Mouse (Mus musculus) layer of hippocampus, adult 8-10 months (tissue): ENCODE results near the gene Zpbp2. TPM values are rescaled to one million over a fixed set of nuclear protein-coding genes. Genes with fewer than 3 reads are reported as not detected.
"Not testable (repeated sequence)": the region's sequence is repeated elsewhere in the genome, so short reads cannot be mapped to it uniquely, and the experiment has no call there.

Source experiments
- DNase-seq, 2 experiments: peaks; one replicate each; pipeline ENCODE4 v3.0.0; 2022; ENCODE audit warnings: low spot score in 2 of 2
- total RNA-seq, 4 experiments: library from RNA; stranded (reverse); gene quantifications; 2 replicates each; pipeline ENCODE4 v1.2.4; 2022

Zpbp2 gene
- total RNA-seq, 4 experiments from 2014 or later: 0.75 TPM; not detected in 3

DNA sequence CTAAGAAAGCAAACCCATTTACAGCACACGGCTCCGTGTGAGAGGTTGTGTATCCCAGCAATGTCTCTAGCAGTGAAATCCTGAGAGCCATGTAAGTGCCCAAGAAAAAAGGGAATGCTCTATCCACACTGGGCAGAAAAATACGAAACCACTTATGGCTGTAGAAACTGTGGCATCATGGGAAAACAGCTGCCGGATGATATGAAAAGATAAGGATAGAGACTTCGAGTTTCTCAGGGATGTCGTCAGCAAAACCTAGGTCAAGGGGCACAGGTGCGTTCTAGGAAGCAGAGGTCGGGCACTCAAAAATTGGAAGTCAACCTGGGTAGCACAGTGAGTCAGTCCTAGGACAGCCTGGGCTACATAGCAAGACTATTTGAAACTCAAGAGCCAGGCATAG lies 38.4 kb downstream of the Zpbp2 start:
- DNase-seq: no peak

DNA sequence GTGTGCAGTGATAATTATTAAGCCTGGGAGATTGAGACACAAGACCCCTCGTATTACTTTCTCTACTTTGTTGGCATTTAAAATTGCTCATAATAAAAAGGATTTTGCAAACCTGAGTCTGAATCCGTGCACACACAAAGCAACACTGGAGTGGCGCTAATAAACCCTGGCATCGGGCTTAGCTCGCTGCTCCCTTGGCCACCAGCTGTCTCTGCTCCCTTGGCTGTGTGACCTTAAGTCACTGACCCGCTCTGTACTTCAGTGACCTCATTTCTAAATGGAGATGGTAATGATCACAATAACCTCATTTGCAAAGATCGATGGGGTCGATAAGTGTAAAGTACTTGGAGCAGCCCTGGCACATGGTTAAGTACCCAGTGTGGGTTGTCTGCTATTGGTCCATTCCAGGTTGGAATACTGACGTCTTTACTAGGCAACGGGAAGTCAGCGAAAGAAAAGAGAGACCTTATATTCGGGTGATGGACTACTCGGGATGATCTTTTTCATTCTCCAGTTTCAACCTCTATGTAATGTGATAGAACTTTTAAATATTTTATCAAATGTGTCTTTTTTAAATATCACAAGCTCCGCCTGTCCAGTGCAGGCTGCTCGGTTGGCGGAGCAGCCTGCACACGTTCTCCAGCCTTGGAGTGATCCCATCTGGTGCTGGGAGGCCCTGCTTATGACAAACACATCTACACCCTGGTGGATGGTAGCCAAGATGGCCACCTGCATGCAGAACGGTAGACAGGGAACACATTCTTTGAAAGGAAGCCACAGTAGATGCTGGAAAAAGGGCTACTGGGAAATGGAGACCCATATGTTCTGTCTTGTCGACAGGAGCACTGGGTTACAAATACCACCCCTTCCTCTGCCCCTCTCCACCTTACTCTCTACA lies 39.9 kb downstream of the Zpbp2 start:
- DNase-seq: no peak

DNA sequence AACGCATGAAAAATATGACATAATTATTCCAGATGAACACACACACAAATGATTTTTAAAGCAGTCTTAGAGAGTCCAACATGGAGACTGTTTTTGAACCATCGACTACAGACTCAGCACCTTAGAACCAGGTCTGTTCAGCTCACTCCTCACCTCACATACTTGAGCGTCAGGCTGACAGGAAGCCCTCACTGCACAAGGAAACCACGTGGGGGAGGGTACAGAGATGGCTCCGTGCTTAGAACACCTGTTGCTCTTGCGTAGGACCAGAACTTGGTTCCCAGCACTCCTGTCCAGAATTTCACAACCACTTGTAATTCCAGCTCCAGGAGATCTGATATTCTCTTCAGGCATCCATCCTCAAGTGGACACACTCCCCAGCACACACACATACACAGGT lies 44.1 kb downstream of the Zpbp2 start:
- no peak for DNase-seq

DNA sequence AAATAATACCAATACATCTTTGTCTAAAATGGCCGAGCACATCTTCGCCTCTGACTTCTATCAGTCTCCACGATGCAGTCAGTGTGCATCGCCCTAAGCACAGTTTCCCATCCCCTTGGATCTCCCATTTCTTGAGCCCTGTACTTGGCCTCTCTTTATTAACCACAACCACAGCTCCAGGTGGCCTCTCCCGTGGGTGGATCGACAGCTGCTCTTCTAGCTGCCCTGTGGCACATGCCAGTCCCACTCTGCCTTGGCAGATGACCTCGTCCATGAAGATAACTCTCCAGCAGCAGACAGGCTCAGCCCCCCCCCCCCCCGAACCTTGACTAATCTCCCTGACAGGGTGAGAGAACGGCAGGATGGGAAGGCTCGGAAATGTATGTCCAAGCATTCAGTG lies 44.6 kb downstream of the Zpbp2 start:
- DNase-seq: no peak

DNA sequence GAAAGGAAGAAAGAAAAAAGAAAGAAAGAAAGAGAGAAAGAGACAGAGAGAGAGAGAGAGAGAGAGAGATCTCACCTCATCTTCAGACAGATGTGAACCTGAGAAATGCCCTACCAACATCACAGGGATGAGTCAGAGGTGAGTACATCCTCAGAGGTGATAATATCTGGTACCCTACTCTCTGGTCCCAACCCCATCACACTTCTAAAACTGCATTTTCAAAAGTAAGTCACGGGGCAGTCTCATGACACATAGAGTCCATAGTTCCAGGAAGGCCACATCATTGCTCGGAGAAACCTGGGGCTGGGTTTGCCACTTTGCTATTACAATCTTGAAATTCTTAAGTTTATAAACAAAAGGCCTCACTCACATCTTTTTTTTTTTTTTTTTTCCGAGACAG lies 45.1 kb downstream of the Zpbp2 start:
- DNase-seq: no peak

DNA sequence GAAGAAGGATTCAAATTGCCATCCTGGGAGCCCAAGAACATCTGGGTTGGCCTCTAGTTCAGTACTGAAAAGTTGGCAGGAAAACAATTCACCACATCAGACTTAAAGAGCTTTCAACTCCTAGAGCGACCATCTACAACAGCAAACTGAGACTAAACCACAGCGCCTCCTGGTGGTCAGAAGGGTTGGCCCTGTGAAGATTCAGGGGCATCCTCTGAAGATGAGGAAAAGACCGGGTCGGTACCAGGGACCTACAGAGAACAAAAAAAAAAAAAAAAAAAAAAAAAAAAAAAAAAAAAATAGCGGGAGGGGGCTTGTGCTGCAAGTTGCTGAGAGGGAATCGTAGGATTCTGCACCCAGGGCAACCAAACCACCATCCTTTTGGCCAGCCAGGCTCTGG lies 46.5 kb downstream of the Zpbp2 start:
- no peak for DNase-seq

DNA sequence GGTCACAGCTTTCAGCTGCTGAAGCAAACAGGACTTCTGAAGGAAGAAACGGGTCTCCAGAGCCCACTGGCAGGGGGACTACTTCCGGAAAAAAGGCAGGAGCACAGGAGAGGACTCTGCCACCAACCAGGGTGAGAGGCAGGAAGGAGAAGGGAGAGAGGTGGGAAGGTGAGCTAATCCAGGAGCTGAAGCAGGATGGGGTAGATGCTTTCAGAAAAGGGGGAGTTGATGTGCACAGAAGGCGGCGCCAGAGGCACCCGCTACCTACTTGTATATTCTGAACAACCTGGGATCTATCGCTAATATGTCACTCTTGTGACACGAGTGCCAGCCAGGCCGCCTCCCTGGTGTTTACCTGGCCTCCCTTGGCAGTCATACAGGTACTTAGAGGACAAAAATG lies 47.1 kb downstream of the Zpbp2 start, which contains the start of gene Lrrc3c:
Gene Lrrc3c (plus strand): TSS at position 301 of the 400 bp plus-strand sequence.
- no peak for DNase-seq

DNA sequence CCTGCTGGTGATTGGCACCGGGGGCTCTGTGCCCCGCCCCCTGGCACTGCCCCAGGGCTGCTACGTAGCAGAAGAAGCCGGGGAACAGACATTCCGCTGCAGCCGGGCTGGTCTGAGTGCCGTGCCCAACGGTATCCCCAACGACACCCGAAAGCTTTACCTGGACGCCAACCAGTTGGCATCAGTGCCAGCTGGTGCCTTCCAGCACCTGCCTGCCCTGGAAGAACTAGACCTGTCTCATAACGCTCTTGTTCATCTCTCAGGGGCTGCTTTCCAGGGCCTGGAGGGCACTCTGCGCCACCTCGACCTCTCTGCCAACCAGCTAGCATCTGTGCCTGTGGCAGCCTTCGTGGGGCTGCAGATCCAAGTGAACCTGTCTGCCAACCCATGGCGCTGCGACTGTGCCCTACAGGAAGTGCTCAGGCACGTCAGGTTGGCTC lies 48.0 kb downstream of the Zpbp2 start:
- DNase-seq: no peak

DNA sequence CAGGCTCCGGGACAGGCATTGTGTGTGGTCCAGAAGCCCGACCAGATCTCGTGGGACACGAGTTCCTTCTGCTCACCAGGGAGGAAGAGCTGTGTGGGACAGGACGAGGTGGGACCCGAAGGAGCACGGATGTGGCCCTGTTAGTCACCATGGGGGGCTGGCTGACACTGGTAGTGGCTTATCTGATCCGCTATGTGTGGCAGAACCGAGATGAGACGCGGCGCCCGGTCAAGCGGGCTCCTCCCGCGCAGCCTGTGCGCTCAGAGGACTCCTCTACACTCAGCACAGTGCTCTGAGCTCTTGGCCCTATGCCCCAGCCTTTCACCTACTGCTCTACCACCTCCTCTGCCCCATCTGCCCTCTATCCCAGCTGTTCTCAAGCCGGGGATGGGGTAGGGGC lies 48.4 kb downstream of the Zpbp2 start:
- no peak for DNase-seq

DNA sequence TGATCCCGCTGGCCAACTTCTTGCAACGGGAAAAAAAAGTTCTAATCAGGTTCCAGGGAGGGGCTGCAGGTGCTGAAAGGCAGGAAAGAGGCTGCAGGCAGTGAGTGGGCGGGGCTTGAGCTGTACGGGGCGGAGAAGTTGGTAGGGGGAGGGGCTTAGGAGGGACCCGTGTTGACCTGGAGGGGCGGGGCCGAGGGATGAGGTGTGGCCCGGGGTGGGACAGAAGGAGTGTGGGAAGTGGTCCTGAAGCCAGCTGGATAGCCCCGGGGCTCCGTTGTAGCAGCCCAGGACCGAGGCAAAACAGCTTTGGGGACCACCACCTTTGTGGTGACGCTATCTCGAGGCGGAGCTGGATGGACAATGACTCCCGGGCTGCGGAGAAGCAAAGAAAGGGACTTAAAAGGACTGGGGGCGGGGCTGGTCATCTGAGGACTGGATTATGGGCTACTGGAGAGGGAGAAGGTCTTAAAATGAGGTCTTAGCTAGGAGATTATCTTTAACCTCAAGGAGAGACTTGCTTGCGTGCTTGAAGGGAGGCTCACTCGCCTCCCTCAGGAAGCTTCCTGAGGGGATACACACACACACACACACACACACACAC lies 51.3 kb downstream of the Zpbp2 start:
- no peak for DNase-seq

DNA sequence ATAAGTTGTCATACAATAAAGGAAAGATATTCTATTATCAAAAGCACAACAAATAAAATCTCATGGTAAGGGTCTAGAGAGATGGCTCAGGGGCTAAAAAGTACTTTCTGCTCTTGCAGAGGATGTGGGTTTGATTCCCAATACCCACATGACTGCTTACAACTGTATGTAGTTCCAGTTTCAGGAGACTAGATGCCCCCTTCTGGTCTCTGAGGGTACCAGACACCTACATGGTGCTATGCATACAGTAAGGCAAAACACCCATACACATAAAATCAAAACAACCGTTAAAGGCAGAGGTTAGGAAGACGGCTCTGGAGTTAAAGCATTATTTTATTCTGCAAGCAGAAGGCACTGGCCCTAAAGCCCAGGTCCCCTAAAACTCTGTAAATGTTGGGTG lies 53.1 kb downstream of the Zpbp2 start:
- DNase-seq: no peak

DNA sequence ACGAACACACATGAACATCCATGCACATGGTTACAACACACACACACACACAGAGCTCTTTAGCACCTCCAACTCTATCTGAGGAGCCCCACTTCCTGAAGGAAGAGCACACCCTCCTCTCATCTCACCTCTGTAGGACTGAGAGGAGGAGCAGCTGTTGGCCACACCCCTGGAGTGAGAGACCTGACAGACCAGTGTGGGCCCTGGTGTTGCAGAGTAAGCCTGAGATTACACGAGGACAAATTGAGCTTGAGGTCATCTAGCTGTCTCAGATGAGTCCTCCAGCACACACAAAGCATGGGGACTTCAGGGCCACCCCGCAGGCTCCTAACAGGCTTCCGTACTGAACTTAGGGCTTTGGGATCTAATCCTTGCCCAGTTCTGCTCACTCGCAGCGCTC lies 54.0 kb downstream of the Zpbp2 start:
- not testable (repeated sequence) for DNase-seq

DNA sequence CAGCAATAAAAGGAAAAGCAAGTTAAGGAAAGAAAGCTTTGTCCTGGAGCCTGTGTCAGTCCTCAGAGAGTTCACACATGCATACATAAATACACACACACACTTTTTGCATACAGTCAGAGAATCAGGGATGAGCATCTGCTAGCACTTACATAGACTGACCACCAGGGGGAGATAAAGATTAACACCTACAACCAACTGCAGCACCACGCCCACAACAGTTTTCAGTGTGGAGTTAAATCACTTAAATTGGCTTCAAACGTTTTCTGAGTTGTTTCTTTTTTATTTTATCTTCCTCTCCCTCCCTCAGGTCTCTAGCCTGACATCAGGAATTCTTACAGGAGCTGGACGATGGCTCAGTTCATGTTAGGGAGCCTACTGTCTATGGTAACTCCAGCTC lies 55.9 kb downstream of the Zpbp2 start:
- DNase-seq: no peak

Other genes starting within 250 kb of the Zpbp2 start
- 100 to 1,000 TPM; 124 to 133 (median 129) TPM for gene Neurod2, start 221.4 kb upstream of the Zpbp2 start, total RNA-seq
- gene Ppp1r1b, start 202.7 kb upstream of the Zpbp2 start, total RNA-seq: 10 to 100 TPM; 52.5 to 55.9 (median 53.3) TPM
- gene Stard3, start 192.7 kb upstream of the Zpbp2 start, total RNA-seq: 10 to 100 TPM; 35.5 to 41.0 (median 36.5) TPM
- gene Tcap, start 167.3 kb upstream of the Zpbp2 start, total RNA-seq: 10 to 100 TPM in 2 of 4 experiments, 1 to 10 TPM in 2; 1.2 to 15.3 (median 8.3) TPM
- gene Pnmt, start 164.6 kb upstream of the Zpbp2 start, total RNA-seq: 1 to 10 TPM in 2 of 4 experiments, under 1 TPM in 1, not detected in 1; 0.37 to 1.5 (median 1.3) TPM
- 10 to 100 TPM in 2 of 4 experiments, 1 to 10 TPM in 2; 8.7 to 11.7 (median 9.6) TPM for gene Pgap3, start 150.6 kb upstream of the Zpbp2 start, total RNA-seq
- gene Erbb2, start 138.6 kb upstream of the Zpbp2 start, total RNA-seq: 1 to 10 TPM; 2.1 to 3.5 (median 2.9) TPM
- gene Mien1, start 112.1 kb upstream of the Zpbp2 start, total RNA-seq: 10 to 100 TPM; 83.9 to 93.8 (median 89.8) TPM
- gene Grb7, start 104.7 kb upstream of the Zpbp2 start, total RNA-seq: 1 to 10 TPM; 2.6 to 3.5 (median 2.9) TPM
- not detected for gene Ikzf3, start 5.1 kb upstream of the Zpbp2 start, total RNA-seq
- 10 to 100 TPM; 43.4 to 57.6 (median 48.9) TPM for gene Ormdl3, start 36.3 kb downstream of the Zpbp2 start, total RNA-seq
- gene Lrrc3c, start 47.2 kb downstream of the Zpbp2 start, total RNA-seq: not detected
- gene Gm12355, start 74.6 kb downstream of the Zpbp2 start, total RNA-seq: 10 to 100 TPM; 12.1 to 20.0 (median 14.9) TPM
- under 1 TPM in 1 of 4 experiments, not detected in 3; 0.27 TPM for gene Gsdma3, start 75.3 kb downstream of the Zpbp2 start, total RNA-seq
- gene Gsdma2, start 95.7 kb downstream of the Zpbp2 start, total RNA-seq: not detected
- under 1 TPM in 1 of 4 experiments, not detected in 3; 0.22 TPM for gene Gsdma, start 113.3 kb downstream of the Zpbp2 start, total RNA-seq
- gene Psmd3, start 131.5 kb downstream of the Zpbp2 start, total RNA-seq: 100 to 1,000 TPM; 115 to 128 (median 124) TPM
- gene Csf3, start 150.2 kb downstream of the Zpbp2 start, total RNA-seq: not detected
- gene Med24, start 178.3 kb downstream of the Zpbp2 start, total RNA-seq: 100 to 1,000 TPM; 118 to 162 (median 138) TPM
- 100 to 1,000 TPM; 919 to 985 (median 938) TPM for gene Thra, start 189.5 kb downstream of the Zpbp2 start, total RNA-seq
- gene Nr1d1, start 224.2 kb downstream of the Zpbp2 start, total RNA-seq: 10 to 100 TPM; 86.6 to 99.6 (median 92.7) TPM
- 100 to 1,000 TPM; 140 to 201 (median 177) TPM for gene Msl1, start 244.4 kb downstream of the Zpbp2 start, total RNA-seq